Mouse (Mus musculus): ENCODE data around the gene Srpr.

Gene Srpr

GRCm38 (mm10) chr9:35192983-35193542, 6.9 kb upstream of the Srpr start:
- peak; percentile 63 for DNase-seq

- DNase-seq = no peak
Measured at GRCm38 (mm10) chr9:35194048-35194447, 5.9 kb upstream of the Srpr start.

GRCm38 (mm10) chr9:35197625-35198024, 2.4 kb upstream of the Srpr start:
- DNase-seq = peak; percentile 64

- DNase-seq = no peak
Measured at GRCm38 (mm10) chr9:35198351-35198750, 1.6 kb upstream of the Srpr start.

- no peak for DNase-seq
Measured at GRCm38 (mm10) chr9:35198945-35199771, 817 bp upstream of the Srpr start.

GRCm38 (mm10) chr9:35200529-35201060, 620 bp downstream of the Srpr start:
- DNase-seq = no peak

- no peak for DNase-seq
Measured at GRCm38 (mm10) chr9:35203536-35203935, 3.6 kb downstream of the Srpr start.

GRCm38 (mm10) chr9:35204421-35204820, 4.4 kb downstream of the Srpr start:
- DNase-seq = no peak

GRCm38 (mm10) chr9:35210542-35211474, 10.8 kb downstream of the Srpr start, which contains the start of gene Foxred1:
TSS of gene Foxred1 (minus strand) at chr9:35211055.
- peak; percentile 100 for DNase-seq

GRCm38 (mm10) chr9:35211573-35212511, 11.9 kb downstream of the Srpr start:
- DNase-seq = peak; percentile 79

GRCm38 (mm10) chr9:35217963-35218362, 18.0 kb downstream of the Srpr start:
- no peak for DNase-seq

GRCm38 (mm10) chr9:35223466-35223865, 23.5 kb downstream of the Srpr start:
- no peak for DNase-seq

- peak; percentile 10 for DNase-seq
Measured at GRCm38 (mm10) chr9:35228671-35229070, 28.7 kb downstream of the Srpr start.

- DNase-seq = no peak
Measured at GRCm38 (mm10) chr9:35235996-35236395, 36.0 kb downstream of the Srpr start.

GRCm38 (mm10) chr9:35238371-35238770, 38.4 kb downstream of the Srpr start:
- peak; percentile 58 for DNase-seq

GRCm38 (mm10) chr9:35238915-35239571, 39.1 kb downstream of the Srpr start:
- no peak for DNase-seq

- no peak for DNase-seq
Measured at GRCm38 (mm10) chr9:35239734-35240133, 39.8 kb downstream of the Srpr start.

- no peak for DNase-seq
Measured at GRCm38 (mm10) chr9:35247405-35247804, 47.4 kb downstream of the Srpr start.

GRCm38 (mm10) chr9:35249476-35249875, 49.5 kb downstream of the Srpr start:
- no peak for DNase-seq

GRCm38 (mm10) chr9:35257365-35257764, 57.4 kb downstream of the Srpr start:
- no peak for DNase-seq

GRCm38 (mm10) chr9:35262418-35262817, 62.4 kb downstream of the Srpr start:
- peak; percentile 54 for DNase-seq
